Mouse (Mus musculus): ENCODE data around the gene Myrf.
A peak's percentile ranks its signal among the peaks of the same experiment; 100 is the strongest.

The Myrf gene

GRCm38 (mm10) chr19:10204616-10205001, 35.9 kb downstream of the Myrf start:
- peak; percentile 52 to 62 for DNase-seq

GRCm38 (mm10) chr19:10203848-10204615, 36.5 kb downstream of the Myrf start, which contains the start of the genes Tmem258 and Fen1:
Tmem258 (plus strand) TSS chr19:10204014.
Fen1 (minus strand) TSS chr19:10204169.
- peak; percentile 95 to 97 for DNase-seq

- no peak for DNase-seq
These were observed 37.3 kb downstream of the Myrf start for GRCm38 (mm10) chr19:10203146-10203847.

GRCm38 (mm10) chr19:10198723-10199122, 41.8 kb downstream of the Myrf start:
- peak; percentile 91 to 94 for DNase-seq

- DNase-seq = no peak
These were observed 42.3 kb downstream of the Myrf start for GRCm38 (mm10) chr19:10198286-10198685.

GRCm38 (mm10) chr19:10197130-10197529, 43.4 kb downstream of the Myrf start:
- DNase-seq = no peak

GRCm38 (mm10) chr19:10195252-10195651, 45.3 kb downstream of the Myrf start:
- DNase-seq = no peak

GRCm38 (mm10) chr19:10194337-10194736, 46.2 kb downstream of the Myrf start:
- DNase-seq = no peak

GRCm38 (mm10) chr19:10191326-10191725, 49.2 kb downstream of the Myrf start:
- peak in 1 of 2 experiments; percentile 56 for DNase-seq

GRCm38 (mm10) chr19:10190796-10191195, 49.8 kb downstream of the Myrf start:
- peak; percentile 88 to 90 for DNase-seq

GRCm38 (mm10) chr19:10189940-10190339, 50.6 kb downstream of the Myrf start:
- no peak for DNase-seq

- DNase-seq = no peak
These were observed 51.5 kb downstream of the Myrf start for GRCm38 (mm10) chr19:10189022-10189421.

GRCm38 (mm10) chr19:10188281-10188811, 52.2 kb downstream of the Myrf start:
- peak; percentile 94 to 95 for DNase-seq

GRCm38 (mm10) chr19:10186569-10186968, 54.0 kb downstream of the Myrf start:
- DNase-seq = peak in 1 of 2 experiments; percentile 52

- peak in 1 of 2 experiments; percentile 54 for DNase-seq
These were observed 54.7 kb downstream of the Myrf start for GRCm38 (mm10) chr19:10185876-10186275.

GRCm38 (mm10) chr19:10184096-10184495, 56.5 kb downstream of the Myrf start:
- peak; percentile 56 to 60 for DNase-seq

GRCm38 (mm10) chr19:10183299-10183983, 57.1 kb downstream of the Myrf start:
- peak; percentile 82 to 85 for DNase-seq

- DNase-seq = peak; percentile 96 to 98
These were observed 57.8 kb downstream of the Myrf start, which contains the start of gene Fads1 for GRCm38 (mm10) chr19:10182670-10183298. Fads1 (plus strand) TSS chr19:10182888.

GRCm38 (mm10) chr19:10182142-10182541, 58.4 kb downstream of the Myrf start:
- no peak for DNase-seq

- DNase-seq = no peak
These were observed 59.3 kb downstream of the Myrf start for GRCm38 (mm10) chr19:10181225-10181624.

- DNase-seq = no peak
These were observed 63.6 kb downstream of the Myrf start for GRCm38 (mm10) chr19:10176941-10177372.

- DNase-seq = no peak
These were observed 64.1 kb downstream of the Myrf start for GRCm38 (mm10) chr19:10176477-10176876.
